Mouse (Mus musculus) monocyte, adult 5-6 weeks (primary cell): ENCODE data around the gene Pnmal2. TPM values are rescaled to one million over a fixed set of nuclear protein-coding genes. Genes with fewer than 3 reads are reported as not detected.
A peak's percentile ranks its signal among the peaks of the same experiment; 100 is the strongest.

Experiments used
- ATAC-seq: fragments of 153-309, 156-312 bp; replicated peaks from 2 replicates; pipeline ENCODE4 v1.8.0; 2017; ENCODE audit warnings: mild to moderate bottlenecking; ENCODE audit not compliant: low TSS enrichment, insufficient number of reproducible peaks, severe bottlenecking, poor library complexity, low FRiP score
- total RNA-seq: library from RNA; stranded (forward); fragments of 200-1000, 200-491, 200-594 nt; gene quantifications from 3 replicates; pipeline ENCODE4 v1.2.3, GENCODE M21; 2017

The Pnmal2 gene
- total RNA-seq, 1 experiment from 2014 or later = not detected

- no peak for ATAC-seq
Measured at GRCm38 (mm10) chr7:16959539-16960187, 15.2 kb downstream of the Pnmal2 start, which contains the start of gene Pnmal1. Gene Pnmal1, plus strand, starts transcription at chr7:16959679.

- no peak for ATAC-seq
Measured at GRCm38 (mm10) chr7:16961678-16962077, 17.2 kb downstream of the Pnmal2 start.

- no peak for ATAC-seq
Measured at GRCm38 (mm10) chr7:16968414-16968813, 23.9 kb downstream of the Pnmal2 start.

GRCm38 (mm10) chr7:16971160-16971559 lies 26.7 kb downstream of the Pnmal2 start:
- ATAC-seq = no peak

- peak; percentile 61 for ATAC-seq
Measured at GRCm38 (mm10) chr7:16974018-16974417, 29.5 kb downstream of the Pnmal2 start.

GRCm38 (mm10) chr7:16976298-16976697 lies 31.8 kb downstream of the Pnmal2 start:
- no peak for ATAC-seq

- no peak for ATAC-seq
Measured at GRCm38 (mm10) chr7:16978173-16978572, 33.7 kb downstream of the Pnmal2 start.

- ATAC-seq = no peak
Measured at GRCm38 (mm10) chr7:16978593-16978992, 34.1 kb downstream of the Pnmal2 start.

GRCm38 (mm10) chr7:16980348-16980747 lies 35.9 kb downstream of the Pnmal2 start:
- ATAC-seq = no peak

- ATAC-seq = peak; percentile 77
Measured at GRCm38 (mm10) chr7:16982859-16983568, 38.5 kb downstream of the Pnmal2 start, which contains the start of gene Gm42372. Gene Gm42372, plus strand, starts transcription at chr7:16983086.

- no peak for ATAC-seq
Measured at GRCm38 (mm10) chr7:16987541-16988149, 43.2 kb downstream of the Pnmal2 start.

- ATAC-seq = no peak
Measured at GRCm38 (mm10) chr7:16988405-16988804, 43.9 kb downstream of the Pnmal2 start.

GRCm38 (mm10) chr7:16990006-16990744 lies 45.7 kb downstream of the Pnmal2 start:
- ATAC-seq = no peak

- ATAC-seq = no peak
Measured at GRCm38 (mm10) chr7:16991681-16992450, 47.4 kb downstream of the Pnmal2 start.

GRCm38 (mm10) chr7:16992451-16992807 lies 47.9 kb downstream of the Pnmal2 start, which contains the start of gene Ccdc8:
Gene Ccdc8, plus strand, starts transcription at chr7:16992708.
- no peak for ATAC-seq

GRCm38 (mm10) chr7:16993651-16994399 lies 49.3 kb downstream of the Pnmal2 start:
- 0 out of 2 replicates have a peak, but pooled peaks have one; percentile 20 for ATAC-seq

GRCm38 (mm10) chr7:16994400-16994799 lies 49.9 kb downstream of the Pnmal2 start:
- ATAC-seq = no peak

- no peak for ATAC-seq
Measured at GRCm38 (mm10) chr7:16995345-16995744, 50.9 kb downstream of the Pnmal2 start.
